Mouse (Mus musculus) inflammation-experienced regulatory T-cells, adult 6 months (primary cell): ENCODE measurements around the gene Mcm5. TPM values are rescaled to one million over a fixed set of nuclear protein-coding genes. Genes with fewer than 3 reads are reported as not detected.

Experiments
- ATAC-seq: one replicate; pipeline ENCODE4 v1.8.0; 2017
- polyA plus RNA-seq, 3 experiments: library from polyadenylated mRNA; unstranded; fragments of 100-300 nt; shearing (Covaris generic); gene quantifications; one replicate each; pipeline ENCODE4 v1.2.1; 2017

The Mcm5 gene
- polyA plus RNA-seq, 3 experiments from 2014 or later: 32.1 to 95.9 (median 36.2) TPM

GRCm38 (mm10) chr8:75102956-75103355 lies 6.4 kb upstream of the Mcm5 start:
- no peak for ATAC-seq

DNA sequence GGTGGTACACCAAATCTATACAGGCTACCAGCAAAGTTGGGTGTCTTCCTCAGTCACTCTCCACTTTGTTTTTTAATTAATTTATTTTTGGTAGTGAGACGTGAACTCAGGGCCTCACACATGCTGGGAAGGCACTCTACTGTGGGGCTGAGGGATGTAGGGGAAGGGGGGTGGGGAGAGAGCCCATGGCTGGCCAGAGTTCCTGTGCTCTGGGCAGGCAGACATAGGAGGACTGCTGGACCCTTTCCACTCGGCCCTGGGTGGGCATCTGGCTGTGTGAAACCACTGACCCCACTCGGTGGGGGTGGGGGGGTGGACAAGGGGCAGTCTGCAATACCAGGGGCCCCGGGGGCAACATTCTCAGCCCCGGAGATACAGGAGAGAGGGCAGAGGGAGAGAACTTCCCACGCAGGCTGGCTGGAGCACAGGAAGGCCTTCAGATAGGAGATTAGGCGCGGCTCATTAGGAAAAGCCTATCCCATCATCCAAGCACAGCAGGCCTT lies 5.9 kb upstream of the Mcm5 start:
- ATAC-seq: no peak

GRCm38 (mm10) chr8:75108527-75109235 lies 688 bp upstream of the Mcm5 start:
- ATAC-seq: peak; percentile 79

GRCm38 (mm10) chr8:75110093-75110492 lies 724 bp downstream of the Mcm5 start:
- ATAC-seq: no peak

DNA sequence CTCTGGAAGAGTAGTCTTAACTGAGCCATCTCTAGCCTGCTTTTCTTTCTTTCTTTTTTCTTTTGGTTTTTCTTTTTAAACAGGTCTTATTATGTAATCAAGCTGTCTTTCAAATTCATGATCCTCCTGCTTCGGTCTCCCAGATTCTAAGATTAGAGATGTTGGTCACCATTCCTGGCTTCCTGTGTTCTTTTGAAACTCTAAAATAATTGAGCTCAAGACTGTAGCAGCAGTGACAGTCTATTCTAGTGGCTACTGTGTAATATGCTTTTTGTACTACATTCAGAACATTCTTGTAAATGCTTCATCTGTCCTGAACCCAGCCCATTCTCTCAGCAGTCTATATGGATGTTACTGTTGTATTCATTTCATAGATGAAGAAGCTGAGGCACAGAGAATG lies 9.1 kb downstream of the Mcm5 start:
- no peak for ATAC-seq

DNA sequence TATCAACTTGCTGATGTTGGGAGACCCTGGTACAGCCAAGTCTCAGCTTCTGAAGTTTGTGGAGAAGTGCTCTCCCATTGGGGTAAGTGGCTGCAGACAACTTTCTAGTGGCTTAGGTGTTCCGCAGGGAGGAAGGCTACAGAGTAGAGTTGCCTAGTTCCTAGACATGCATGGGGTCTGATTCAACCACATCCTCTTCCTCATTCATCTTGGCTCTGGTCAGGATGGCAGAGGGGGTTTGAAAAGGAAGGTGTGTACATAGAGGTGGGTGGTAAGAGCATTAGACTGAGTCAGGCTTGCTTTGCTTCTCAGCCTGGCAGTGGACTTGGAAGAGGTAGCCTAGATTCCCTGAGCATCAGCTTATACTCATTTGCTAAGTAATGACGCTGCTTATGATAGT lies 9.9 kb downstream of the Mcm5 start:
- no peak for ATAC-seq

GRCm38 (mm10) chr8:75119747-75120146 lies 10.4 kb downstream of the Mcm5 start:
- ATAC-seq: no peak

- no peak for ATAC-seq
Measured at GRCm38 (mm10) chr8:75127406-75127805, 18.0 kb downstream of the Mcm5 start.

DNA sequence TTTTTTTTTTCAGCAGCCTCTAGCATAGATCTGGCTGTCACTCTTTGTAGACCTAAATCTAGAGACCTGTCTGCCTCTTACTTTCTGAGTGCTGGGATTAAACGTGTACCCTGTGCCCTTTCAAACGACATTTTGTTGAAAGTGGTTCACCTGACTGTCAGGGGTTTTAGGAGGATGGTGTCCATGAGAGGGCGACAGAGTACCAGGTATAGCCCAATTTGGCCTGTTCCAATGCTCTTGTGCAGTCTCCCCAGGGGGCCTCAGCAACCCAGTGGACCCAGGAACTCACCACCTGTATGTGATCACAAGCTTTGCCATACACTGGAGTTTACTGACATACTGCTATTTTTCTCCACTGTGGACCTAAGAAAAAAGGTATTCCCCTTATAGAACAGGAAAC lies 23.1 kb downstream of the Mcm5 start:
- ATAC-seq: no peak

DNA sequence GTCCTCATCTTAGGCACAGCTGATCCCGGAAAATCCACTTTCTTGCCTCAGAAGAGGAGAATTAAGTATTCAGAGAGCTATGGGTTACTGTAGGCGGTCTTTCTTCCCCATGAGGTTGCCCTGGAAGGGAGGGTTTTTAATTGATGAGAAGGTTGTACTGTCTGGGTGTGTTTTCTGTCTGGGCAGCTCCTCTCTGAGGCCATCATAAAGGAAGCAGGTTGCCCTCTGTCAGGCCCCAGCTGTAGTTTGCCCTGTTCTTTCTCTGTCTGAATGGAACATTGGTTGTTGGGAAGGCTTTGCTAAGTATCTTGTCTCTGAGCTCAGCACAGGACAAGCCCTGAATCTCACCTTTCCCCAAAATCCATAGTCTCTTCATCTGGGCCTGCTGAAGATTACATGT lies 24.0 kb downstream of the Mcm5 start:
- no peak for ATAC-seq

DNA sequence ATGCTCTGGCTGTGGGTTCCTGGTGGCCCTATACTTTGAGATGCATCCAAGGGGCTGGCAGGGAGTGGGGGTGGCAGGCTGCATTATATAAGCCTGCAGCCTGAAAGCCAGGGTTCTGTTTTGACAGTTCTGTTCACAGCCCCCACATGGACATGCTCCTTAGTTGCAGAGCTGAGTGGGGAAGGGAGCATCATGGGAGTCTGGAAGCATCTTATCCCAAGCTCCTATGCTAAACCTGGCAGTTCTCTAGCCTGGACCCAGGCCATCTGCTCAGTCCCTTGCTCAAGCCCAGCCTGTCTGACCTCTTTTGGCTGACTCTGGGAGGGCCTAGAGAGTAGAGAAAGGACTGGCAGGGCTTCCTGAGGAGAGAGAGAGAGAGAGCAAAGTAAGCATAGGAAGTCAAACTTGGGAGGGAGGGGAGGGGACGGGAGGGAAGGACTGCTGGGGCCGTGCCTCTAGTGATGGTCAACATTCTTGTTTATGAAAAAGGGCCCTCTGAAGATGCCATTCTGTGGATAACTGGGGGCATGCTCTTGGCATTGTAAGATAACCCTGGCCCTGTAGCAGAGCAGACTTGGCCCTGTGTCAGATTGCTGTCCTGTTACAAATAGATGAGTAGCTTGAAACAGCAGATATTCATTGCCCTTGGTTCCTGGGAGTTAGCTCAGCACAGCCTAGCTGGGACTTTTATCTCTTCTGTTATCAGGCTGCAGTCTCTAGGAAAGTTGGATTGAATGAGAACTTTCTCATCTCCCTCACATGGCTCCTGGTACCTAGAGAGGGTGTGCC lies 25.4 kb downstream of the Mcm5 start:
- no peak for ATAC-seq

- ATAC-seq: no peak
Measured at GRCm38 (mm10) chr8:75135756-75136155, 26.4 kb downstream of the Mcm5 start.

- ATAC-seq: no peak
Measured at GRCm38 (mm10) chr8:75136256-75136655, 26.9 kb downstream of the Mcm5 start.

- no peak for ATAC-seq
Measured at GRCm38 (mm10) chr8:75137536-75137935, 28.2 kb downstream of the Mcm5 start.

- no peak for ATAC-seq
Measured at GRCm38 (mm10) chr8:75150911-75151610, 41.7 kb downstream of the Mcm5 start.

DNA sequence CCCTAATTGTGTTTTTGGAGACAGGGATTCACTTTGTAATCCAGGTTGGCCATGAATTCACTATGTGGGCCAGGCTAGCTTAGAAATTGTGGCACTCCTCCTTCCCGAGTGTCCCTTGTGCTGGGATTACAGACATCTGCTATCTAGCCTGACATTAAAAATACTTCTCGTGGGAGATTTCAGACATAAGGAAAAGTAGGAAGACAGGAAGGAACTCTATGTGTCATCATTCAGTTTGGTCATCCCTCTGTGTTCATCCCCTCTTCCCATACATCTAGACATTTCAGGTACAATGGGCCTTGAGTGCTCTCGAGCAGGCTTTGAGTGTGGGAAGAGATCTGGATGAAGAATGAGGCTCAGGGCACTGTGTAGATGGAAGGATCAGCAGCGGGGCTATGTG lies 42.4 kb downstream of the Mcm5 start:
- no peak for ATAC-seq

DNA sequence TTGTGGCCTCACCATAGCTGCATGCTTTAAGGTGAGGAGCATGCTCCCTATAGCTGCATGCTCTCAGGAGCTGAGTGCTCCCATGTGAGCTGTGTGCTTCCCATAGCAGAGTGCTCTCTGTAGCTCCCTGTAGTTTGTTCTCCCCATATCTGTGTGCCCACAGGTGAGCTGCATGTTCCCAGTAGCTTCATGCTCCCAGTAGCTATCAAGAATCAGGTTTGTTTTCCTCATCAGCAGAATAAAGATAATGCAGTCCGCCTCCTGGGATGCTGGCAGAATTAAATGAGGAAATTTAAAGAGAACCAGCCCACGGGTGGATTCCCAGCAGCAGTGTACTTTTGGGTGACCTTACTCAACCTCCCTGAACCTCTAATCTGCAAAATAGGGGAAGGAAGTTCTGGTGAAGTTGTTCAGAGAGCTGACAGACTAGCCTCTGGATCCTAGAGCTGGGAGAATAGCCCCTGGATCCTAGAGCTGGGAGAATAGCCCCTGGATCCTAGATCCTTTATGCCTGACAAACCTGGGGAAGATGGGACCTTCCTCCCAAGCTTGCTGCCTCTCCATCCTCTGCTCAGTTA lies 43.2 kb downstream of the Mcm5 start:
- no peak for ATAC-seq

DNA sequence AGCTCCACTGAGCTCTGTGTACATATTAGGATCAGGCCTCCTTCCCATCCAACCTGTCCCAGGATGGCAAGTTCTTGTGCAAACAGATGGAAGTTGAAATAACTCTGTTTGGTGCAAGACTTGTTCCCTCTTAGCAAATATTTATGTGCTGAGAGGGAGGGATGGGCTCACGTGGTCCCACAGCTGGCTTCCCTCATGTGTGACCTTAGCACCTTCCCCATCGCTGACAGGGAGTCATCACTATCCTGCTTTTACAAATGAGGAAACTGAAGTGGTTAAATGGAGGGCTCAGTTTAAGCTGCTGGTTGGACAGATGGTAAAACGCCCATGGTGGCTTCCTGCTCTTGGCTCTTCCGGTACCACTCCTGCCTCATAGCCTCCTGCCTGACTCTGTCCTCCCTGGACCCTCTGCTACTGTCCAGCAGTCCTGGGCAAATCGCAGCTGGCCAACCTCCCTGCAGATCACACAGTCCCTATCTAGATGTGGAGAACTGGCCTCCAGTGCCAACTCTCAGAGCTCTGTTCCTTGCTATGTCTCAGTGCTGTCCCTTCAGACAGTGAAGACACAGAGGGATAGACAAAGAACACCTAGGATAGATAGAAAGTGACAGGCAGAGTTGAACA lies 45.6 kb downstream of the Mcm5 start:
- ATAC-seq: no peak

DNA sequence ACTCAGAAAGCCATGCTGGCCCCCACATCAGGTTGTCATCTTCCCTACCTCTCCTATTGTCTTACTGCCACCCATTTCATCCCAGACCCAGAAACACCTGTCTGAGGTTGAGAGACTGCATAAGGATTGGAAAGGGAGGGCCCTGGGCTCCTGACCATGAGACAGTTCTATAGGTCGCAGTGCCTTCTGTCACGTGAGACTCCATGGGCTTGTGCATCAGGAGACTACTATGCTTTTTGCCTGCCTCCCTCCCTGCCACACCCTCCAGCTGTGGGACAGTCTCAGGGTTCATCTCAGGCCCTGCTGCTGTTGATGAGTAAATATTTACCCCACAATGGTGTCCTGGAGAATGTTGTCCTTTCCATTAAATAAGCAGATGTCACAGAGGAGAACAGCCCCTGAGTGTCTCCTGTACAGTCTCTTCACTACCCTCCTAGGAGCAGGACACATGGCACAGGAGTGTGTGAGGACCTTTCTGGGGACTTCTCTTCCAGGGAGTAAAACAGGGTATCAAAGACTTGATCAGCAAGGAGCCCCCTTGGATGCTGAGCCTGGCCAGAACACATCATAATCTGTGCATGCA lies 46.5 kb downstream of the Mcm5 start:
- no peak for ATAC-seq

DNA sequence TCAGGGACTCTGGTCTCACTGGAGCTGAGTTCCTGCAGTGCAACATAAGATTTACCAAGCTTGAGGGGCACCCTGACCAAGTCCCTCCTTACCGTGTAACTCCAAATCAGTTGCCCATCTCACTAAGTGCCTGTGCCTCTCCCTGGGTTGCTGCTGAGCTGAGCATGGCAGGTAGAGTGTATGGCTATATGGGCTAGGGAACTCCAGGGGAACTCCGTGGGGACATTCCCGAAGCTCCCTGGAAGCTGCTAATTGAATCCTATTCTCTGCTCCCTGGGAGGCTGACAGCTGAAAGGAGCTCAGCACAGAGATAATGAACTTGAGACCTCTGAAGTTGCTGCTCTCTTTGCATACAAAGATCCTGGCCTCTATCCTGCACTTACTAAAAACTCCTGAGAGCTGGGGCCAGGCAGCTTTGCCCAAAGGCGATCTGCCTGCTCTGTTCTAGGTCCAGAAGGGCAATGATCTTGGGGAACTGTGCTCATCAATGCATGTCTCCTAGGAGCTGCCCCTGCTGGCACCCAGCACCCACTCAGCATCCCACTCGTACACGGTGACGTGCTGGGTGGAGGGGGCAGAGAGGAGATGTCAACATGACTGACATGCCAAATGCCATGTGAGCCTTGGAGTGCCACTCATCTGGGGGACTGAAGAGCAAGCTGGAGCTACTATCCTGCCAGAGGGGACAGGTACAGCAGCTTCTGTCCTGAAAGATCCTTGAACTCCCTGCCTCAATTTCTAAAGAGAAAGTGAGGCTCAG lies 48.3 kb downstream of the Mcm5 start:
- ATAC-seq: no peak

DNA sequence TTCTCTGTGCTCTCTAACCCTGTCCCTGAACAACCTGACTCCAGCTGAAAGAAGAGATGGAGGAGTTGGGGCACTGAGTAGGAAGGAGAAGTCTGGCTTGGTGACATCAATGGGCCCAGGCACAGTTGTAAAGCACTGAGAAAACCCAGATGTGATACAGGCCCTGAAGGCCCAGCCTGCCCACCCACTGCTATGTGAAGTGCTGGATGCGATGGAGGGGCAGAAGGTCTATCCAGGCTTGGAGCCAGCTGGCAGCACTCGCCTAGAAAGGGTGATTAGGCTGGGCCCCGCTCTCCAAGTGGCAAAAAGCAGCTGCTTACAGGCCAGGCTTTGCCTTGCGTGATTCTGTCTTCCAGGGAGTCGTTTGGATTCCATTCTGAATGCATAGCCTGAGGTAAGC lies 60.0 kb downstream of the Mcm5 start:
- ATAC-seq: no peak
